Mouse (Mus musculus) monocyte, adult 5-6 weeks (primary cell): Measurements from ENCODE around the gene Aloxe3. TPM values are rescaled to one million over a fixed set of nuclear protein-coding genes. Genes with fewer than 3 reads are reported as not detected.
A peak's percentile ranks its signal among the peaks of the same experiment; 100 is the strongest.

Experiments used
- ATAC-seq: fragments of 153-309, 156-312 bp; replicated peaks from 2 replicates; pipeline ENCODE4 v1.8.0; 2017; ENCODE audit warnings: mild to moderate bottlenecking; ENCODE audit not compliant: low TSS enrichment, insufficient number of reproducible peaks, severe bottlenecking, poor library complexity, low FRiP score
- total RNA-seq: library from RNA; stranded (forward); fragments of 200-1000, 200-491, 200-594 nt; gene quantifications from 3 replicates; pipeline ENCODE4 v1.2.3, GENCODE M21; 2017

Aloxe3 gene
- 0.32 to 0.57 TPM in 2 of 3 replicates, not detected in the other for total RNA-seq

DNA sequence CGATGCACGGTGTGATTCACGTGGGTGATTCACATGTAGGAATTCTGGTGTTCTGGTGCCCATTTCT lies at the start of gene Aloxe3:
Aloxe3 (plus strand) TSS at position 45 of the 67 bp plus-strand sequence.
- no peak for ATAC-seq

DNA sequence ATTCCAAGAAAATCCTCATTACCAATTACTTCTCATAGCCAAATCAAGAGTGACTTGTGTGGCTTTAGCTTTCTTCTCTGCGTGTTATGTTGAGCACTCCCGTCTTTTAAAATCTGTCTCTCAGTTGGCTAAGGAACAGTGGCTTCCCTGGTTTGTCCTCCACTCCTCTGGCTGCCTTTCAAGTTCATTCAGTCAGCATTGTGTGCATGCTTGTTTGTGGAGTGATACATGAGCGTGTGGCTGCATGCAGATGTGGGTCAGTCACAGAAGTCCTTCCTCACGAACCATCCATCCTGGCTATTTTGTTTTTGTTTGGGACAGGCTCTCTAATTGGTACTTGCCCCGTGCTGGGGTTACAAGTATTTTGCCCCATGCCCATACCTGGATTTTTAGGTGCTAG lies 49.1 kb upstream of the Aloxe3 start:
- no peak for ATAC-seq

DNA sequence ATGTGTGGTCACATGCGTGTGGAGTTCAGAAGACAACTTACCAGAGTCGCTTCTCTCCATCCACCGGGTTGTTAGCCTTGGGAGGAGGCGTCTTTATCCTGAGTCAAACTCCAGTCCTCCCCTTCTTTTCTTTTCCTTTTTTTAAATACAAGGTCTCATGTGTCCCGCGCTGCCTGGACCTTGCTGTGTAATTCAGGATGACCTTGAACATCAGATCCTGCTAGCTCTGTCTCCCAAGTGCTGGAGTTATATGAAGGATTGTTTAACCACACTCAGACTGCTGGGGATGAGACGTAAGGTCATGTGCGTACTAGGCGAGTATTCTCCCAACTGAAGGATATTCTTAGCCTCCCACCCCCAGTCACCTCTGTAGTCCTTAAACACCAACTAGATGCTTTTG lies 48.4 kb upstream of the Aloxe3 start:
- ATAC-seq, result no peak

DNA sequence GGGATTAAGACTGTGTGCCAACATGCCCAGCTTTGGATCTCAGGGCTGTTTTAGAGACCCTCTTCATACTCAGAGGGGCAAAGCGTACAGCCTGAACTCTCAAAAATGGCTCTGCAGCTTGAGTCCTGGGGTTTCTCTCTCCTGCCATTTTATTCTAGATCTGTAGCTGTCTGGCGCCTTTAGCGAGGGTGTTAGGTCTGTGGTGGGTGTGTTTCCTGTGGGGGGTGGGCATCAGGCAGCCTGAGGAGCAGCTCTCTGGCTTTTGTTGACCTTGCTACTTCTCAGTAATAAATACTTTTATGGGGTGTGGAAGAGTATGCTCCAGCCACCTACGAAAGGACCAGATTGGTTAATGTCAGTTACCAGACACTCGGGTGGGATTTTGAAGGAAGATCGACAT lies 47.7 kb upstream of the Aloxe3 start:
- ATAC-seq, result no peak

DNA sequence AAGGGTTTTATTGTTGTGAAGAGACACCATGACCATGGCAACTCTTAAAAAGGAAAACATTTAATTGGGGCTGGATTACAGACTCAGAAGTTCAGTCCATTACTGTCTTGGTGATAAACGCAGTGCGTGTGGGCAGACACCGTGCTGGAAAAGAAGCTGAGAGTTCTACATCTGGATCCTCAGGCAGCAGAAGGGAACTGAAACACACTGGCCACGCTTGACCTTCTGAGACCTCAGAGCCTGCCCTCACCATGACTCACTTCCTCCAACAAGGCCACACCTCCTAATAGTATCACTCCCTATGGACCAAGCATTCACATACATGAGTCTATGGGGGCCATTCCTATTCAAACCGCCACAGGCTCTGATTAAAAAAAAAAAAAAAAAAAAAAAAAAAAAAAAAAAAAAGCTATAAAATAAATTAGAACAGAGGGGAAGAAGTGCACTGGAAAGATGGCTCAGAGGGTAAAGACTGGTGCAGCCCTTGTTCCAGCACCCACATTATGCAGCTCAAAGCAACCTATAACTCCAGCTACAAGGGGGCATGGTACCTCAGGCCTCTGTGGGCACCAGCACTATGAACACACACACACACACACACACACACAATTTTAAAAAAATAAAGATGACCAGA lies 46.8 kb upstream of the Aloxe3 start:
- ATAC-seq, result peak; percentile 94

DNA sequence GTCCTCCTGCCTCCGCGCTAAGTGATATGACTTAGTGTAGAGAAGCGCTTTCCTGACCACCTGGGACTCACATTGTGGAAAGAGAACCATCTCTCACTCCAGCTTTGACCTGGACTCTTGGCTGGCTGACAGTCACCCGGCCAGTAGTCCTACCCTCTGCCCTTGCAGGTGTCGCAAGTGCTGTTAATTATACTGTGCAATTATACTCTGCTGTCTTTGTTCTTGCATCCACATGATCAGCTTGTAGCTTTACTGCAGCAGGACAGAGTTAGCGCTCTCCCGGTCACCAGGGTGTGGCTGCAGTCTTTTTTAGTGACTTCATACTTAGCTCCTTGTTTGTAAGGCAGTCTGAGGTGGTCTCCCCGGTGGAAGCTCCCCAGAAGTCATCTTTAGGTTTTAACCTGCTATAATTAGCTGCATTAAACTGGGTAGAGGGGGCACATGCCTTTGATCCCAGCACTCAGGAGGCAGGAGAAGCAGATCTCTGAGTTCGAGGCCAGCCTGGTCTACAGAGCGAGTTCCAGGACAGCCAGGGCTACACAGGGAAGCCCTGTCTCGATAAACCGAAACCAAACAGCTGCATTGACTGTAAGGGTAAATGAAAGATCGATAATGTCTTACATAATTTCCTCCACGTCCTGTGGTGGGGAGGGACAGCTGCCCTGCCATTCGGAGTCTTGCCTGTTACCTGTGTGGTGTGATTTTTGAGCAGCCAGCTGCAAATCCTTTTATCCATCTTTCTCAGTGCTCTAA lies 45.4 kb upstream of the Aloxe3 start:
- ATAC-seq, result no peak

DNA sequence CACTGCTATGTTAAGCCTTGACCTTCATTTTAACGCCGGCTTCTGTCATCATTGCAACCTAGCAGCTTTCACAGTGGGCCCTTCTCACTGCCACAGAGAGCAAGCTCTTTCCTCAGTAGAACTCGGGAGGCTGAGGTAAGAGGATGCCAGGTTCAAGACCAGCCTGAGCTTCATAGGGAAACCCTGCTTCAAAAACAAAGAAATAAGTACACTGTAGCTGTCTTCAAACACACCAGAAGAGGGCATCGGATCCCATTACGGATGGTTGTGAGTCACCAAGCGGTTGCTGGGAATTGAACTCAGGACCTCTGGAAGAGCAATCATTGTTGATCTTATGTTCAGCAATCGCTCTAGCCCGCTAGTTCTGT lies 44.9 kb upstream of the Aloxe3 start:
- no peak for ATAC-seq

DNA sequence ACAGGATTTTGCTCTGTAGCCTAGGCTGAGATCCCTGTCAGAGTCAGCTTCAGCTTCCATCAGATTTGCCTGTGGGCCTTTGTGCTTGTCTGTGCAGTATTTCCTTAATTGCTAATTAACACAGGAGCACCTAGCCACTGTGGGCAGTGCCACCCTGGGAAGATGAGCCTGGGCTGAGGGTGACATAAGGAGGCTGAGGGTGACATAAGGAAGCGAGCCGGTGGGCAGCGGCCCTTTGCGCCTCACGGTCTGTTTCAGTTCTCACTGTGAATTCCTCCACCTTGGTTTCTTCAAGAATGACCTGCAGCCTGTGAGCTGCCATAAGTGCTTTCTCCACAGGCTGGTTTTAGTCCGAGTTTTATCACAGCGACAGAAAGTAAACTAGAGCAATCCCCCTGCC lies 44.1 kb upstream of the Aloxe3 start:
- no peak for ATAC-seq

DNA sequence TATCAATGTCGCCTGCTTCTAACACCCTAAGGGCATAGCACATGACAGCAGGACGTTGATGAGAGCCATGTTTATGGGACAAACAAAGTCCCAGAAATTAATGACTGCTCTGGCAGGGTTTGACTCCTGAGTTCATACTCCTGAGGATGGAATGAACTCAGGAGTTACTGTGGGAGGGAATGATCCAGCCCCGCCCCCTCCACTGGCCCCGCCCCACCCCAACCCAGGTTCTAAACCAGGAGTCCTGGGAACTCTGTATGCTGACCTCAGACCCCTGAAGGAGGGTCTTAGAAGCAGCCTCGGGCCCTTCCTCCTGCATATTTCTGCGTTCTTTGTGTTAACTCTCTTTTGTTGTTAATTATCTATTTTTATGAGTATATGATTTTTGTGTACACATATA lies 40.1 kb upstream of the Aloxe3 start:
- no peak for ATAC-seq

DNA sequence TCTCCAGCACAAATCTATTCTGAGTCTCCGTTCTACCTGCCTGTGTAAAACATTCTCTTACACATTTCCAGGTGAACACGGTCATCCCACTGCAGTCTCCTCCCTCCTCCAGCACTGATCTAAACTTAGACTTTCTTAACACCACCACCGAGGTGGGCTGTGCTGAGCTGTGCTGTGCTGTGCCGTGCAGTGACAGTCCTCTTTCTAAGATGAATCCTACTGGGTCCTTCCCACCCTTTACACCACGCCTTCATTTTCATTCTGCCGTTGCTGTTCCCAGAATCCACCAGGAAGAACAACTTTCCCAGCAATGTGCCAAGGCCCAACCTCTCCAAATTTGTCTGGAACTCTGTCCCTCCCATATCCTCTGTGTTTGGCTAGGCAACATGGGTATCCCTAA lies 39.3 kb upstream of the Aloxe3 start:
- no peak for ATAC-seq

DNA sequence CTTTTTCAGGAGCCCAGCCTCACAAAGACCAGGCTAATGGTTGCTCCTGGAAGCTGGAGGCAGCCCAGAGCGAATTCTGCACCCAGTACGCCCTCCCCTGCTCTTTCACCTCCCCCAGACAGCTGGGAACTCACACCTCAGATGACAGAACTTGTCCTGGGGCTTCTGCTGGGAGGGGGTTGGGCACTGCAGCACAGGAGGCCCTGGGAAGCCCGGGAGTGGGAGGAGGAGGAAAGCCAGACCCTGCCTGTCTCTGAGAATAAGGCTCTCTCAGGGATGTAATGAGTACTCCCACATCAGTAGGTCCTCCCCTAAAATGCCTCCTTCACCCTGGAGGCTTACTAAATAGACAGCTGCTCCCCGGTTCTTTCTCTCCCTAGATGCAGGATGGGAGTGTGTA lies 38.6 kb upstream of the Aloxe3 start:
- no peak for ATAC-seq

DNA sequence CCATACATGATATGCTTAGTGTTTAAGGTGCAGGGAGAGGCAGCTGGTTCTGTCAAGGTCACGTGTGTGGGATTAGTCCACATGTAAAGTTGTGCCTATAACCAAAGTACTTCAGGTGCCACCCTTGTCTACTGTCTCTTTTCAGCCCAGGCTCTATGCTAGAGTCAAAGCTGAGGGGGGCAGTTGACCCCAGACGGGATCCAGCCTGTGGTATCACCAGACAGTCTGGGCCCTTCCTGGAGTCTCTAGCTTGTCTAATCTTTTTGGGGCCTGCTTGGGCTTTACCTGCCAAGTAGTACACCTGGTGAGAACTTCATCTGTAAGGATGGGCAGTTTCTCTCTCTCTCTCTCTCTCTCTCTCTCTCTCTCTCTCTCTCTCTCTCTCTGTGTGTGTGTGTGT lies 38.1 kb upstream of the Aloxe3 start:
- ATAC-seq, result no peak

DNA sequence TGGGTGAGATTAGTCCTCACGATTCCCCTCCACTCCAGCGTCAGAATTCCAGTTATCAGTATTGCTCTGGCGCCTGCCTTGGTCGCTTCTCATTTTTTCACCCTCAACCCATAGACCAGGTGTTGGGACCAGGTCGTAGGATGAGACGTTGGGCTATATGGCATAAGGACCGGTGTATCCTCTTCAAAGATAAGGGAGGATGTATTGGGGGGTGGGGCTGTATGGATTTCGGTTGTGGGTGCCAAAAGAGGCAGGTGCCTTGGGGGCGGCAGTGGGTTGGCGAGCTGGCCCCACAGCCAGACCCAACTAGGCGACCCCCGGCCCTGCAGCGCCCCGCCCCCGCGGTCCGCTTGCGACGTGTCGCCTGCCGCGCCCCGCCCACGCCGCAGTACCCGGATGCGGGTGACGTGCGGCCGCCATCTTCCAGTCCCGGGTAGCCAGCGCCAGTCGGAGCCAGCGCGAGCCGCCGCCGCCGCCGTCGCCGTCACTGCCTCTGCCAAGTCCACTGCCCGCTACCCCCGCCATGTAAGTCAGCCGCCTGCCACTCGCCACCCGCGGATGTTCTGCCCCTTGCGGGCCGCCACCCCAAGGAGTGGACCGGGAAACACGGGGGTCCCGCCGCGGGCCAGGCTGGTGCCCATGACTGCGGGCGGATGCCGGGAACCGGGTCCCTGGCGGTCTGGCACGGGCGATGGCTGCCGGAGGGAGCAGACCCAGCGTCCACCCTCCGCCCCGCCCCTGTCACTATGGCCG lies 37.4 kb upstream of the Aloxe3 start, which contains the start of gene Vamp2:
Vamp2 (plus strand) TSS at position 388 of the 753 bp plus-strand sequence.
- ATAC-seq, result 0 out of 2 replicates have a peak, but pooled peaks have one; percentile 23

DNA sequence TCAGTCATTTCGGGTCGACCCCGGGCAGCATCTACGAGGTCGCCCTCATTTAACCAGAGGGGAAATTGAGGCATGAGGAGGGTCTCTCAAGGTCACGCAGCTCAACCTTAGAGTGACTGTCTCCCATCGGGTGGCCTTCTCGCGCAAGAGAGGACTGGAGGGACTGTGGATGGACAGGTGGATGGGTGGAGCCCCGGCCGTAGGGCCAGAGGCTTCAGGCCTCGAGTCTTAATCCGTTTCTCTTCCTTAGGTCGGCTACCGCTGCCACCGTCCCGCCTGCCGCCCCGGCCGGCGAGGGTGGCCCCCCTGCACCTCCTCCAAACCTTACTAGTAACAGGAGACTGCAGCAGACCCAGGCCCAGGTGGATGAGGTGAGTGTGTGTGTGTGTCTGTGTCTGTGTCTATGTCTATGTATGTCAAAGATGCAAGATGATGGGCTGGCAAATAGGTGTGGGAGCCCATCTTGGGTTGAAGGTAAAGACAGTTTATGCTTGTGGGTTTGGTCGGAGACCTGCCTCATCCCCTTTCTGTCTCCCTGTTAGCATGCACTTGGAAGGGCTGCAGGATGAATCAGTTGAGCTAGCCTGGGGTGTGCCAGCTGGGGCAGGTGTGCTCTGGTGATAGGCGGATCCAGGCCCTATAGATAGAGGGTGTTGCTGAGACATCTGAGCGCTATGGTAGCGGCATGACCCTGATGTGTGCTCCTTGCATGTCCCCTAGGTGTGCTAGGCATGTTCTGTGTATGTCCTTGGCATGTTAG lies 36.7 kb upstream of the Aloxe3 start:
- no peak for ATAC-seq

DNA sequence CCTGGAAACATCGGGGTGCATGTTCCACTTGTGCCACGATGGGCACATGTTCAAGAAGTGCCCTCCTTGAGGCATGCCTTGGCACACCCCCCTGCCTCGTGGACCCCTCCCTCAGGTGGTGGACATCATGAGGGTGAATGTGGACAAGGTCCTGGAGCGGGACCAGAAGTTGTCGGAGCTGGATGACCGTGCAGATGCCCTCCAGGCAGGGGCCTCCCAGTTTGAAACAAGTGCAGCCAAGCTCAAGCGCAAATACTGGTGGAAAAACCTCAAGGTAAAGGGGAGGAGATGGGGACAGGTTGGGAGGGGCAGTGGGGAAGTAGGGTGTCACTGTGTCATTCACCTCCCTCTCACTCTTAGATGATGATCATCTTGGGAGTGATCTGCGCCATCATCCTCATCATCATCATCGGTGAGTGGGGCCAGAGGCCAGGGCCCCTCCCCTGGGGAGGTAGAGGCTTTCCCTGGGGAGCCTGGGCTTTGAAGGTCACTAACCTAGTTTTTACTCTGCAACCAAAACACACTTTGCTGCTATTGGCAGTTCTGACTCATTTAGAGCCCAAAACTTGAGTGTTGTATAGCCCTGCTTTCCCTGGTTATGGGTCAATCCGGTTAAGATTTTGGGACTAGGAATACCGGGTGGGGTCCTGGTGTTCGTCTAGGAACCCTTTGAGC lies 35.9 kb upstream of the Aloxe3 start:
- no peak for ATAC-seq

DNA sequence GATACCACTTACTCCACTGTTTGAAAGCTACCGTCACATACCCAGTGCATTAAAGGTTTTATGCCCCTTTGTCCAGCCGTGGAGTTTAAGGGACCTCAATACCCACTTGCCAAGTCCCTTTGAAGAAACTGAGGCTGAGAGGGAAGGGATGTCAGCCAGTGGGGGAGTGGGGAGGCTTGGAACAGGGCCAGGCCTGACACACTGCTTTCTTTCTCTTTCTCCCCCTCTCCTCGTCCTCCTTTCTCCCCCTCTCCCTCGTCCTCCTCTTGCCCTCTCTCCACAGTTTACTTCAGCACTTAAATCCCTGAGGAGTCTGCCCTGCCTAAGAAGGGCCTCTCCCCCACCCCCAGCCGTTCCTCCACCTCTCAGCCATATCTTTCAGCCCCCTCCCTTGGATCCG lies 35.3 kb upstream of the Aloxe3 start:
- ATAC-seq, result no peak

DNA sequence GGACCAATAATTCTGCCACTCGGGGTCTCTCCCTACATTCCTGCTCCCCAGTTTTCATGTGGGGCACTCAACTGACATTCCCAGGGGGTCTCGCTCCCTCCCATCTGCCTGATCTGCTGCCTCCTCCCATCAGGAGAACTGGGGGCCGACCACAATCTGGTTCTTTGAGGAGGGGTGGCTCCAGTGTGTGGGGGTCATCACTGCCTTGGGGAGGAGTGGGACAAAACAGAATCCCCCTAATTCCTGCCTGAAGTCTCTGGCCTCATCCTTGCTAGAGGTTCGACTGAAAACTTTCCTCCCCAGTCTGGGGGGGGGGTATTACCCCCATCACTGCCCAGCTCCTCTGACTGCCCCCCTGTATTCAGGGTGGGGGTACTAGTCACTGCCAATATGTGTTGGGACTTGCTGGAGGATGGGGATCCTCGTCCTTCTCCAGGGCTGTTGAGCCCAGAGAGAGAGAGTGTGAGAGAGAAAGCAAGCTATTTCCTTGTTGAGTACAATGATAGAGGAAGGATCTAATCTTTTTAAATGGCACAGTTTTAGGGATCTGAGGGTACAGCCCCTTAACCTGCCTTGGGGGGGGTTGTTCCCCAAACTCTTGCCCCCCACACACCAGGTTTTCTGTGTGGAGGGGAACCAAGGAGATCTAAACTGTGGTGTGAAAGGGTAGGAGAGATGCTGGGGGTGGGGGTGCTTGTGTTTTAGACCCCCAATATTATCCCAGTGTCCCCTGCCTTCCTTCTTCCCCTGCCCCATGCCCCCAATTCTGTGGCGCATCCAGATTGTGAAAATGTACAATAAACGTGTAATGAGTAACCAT lies 33.9 kb upstream of the Aloxe3 start:
- ATAC-seq, result no peak

DNA sequence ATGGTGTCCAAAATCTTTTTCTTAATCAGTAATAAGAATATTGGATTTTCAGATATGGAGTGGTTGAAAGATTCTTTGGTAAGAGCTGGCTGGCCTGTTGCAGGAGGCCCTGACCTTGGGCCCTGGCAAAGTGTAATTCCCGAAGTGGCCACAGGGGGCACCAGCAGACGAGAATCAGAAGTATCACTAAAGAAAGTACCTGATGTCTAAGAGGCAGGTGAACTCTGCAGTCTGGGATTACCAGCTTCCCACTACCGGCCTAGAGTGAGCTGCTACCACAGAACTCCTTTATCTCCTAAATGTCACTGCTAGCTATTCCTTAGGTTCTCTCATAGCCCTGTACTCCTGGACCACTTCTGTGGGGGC lies 33.3 kb upstream of the Aloxe3 start:
- no peak for ATAC-seq
